Mouse (Mus musculus) limb, embryonic 14.5 days (tissue): ENCODE data around the gene Rd3l. TPM values are rescaled to one million over a fixed set of nuclear protein-coding genes. Genes with fewer than 3 reads are reported as not detected.
A peak's percentile ranks its signal among the peaks of the same experiment; 100 is the strongest.

Source experiments
- ATAC-seq: fragments of 200-750 bp; cut with Nextera tagmentation; 2 replicates; pipeline ENCODE4 v1.8.0; 2017; ENCODE audit warnings: low read depth, moderate number of reproducible peaks, moderate TSS enrichment; ENCODE audit not compliant: low FRiP score
- DNase-seq: peaks from one replicate; pipeline ENCODE4 v3.0.0-alpha.2; 2015; ENCODE audit warnings: low spot score
- H3K27ac ChIP-seq: fragments of 300-500 bp; sonication (generic); replicated peaks from 2 replicates; pipeline ENCODE4 v1.5.1; 2014; ENCODE audit warnings: low read depth, mild to moderate bottlenecking, low read length, moderate library complexity, mixed read lengths
- H3K27me3 ChIP-seq: fragments of 300-500 bp; sonication (generic); 2 replicates; pipeline ENCODE4 v1.6.1; 2014; ENCODE audit warnings: low read length, mixed read lengths; ENCODE audit not compliant: control insufficient read depth, insufficient read depth
- H3K36me3 ChIP-seq: fragments of 300-500 bp; sonication (generic); 2 replicates; pipeline ENCODE4 v1.6.1; 2014; ENCODE audit warnings: mild to moderate bottlenecking, low read length, moderate library complexity, mixed read lengths; ENCODE audit not compliant: control insufficient read depth, insufficient read depth
- H3K4me1 ChIP-seq: fragments of 300-500 bp; sonication (generic); 2 replicates; pipeline ENCODE4 v1.6.1; 2014; ENCODE audit warnings: antibody characterized with exemption, low read length, mixed read lengths; ENCODE audit not compliant: control insufficient read depth, insufficient read depth
- H3K4me2 ChIP-seq: fragments of 300-500 bp; sonication (generic); replicated peaks from 2 replicates; pipeline ENCODE4 v1.6.1; 2014; ENCODE audit warnings: low read depth, mild to moderate bottlenecking, low read length, moderate library complexity; ENCODE audit not compliant: severe bottlenecking
- H3K4me3 ChIP-seq: fragments of 300-500 bp; sonication (generic); replicated peaks from 2 replicates; pipeline ENCODE4 v1.5.1; 2014; ENCODE audit warnings: low read length
- H3K9ac ChIP-seq: fragments of 300-500 bp; sonication (generic); 2 replicates; pipeline ENCODE4 v1.6.1; 2014; ENCODE audit warnings: mild to moderate bottlenecking, low read depth, low read length, moderate library complexity; ENCODE audit not compliant: severe bottlenecking
- H3K9me3 ChIP-seq: fragments of 300-500 bp; sonication (generic); 2 replicates; pipeline ENCODE4 v1.6.1; 2016; ENCODE audit warnings: low read length; ENCODE audit not compliant: control insufficient read depth
- POLR2A ChIP-seq: fragments of 200-500 bp; IDR thresholded peaks from 2 replicates; pipeline ENCODE4 v1.8.0; 2012; ENCODE audit warnings: inconsistent platforms, mild to moderate bottlenecking, moderate library complexity, borderline replicate concordance; ENCODE audit not compliant: insufficient read depth, insufficient read length; ENCODE audit errors: extremely low read depth
- WGBS: fragments of 180-500 bp; shearing (Covaris S2); extraction: QIAGEN DNeasy Blood & Tissue Kit; methylation state at CpG from one replicate; pipeline ENCODE4 v1.1.7; 2014; 5-methylcytosine and 5-hydroxymethylcytosine counted together
- polyA plus RNA-seq, 2 experiments: library from polyadenylated mRNA; depleted of rRNA in 1 of 2; stranded (reverse) in 1 of 2; unstranded in 1 of 2; fragments of >200 nt; fragmentation: Nextera tagmentation in 1 of 2; extraction: Ambion mirVana in 1 of 2; gene quantifications; 2 replicates each; pipeline versions ENCODE4 v1.2.1 to v1.2.3; 2012 to 2014

Rd3l gene
- polyA plus RNA-seq, 2 experiments = not detected

GRCm38 (mm10) chr12:111943421-111944064 is 37.6 kb downstream of the Rd3l start:
- 69% methylated on average over 10 of the region's 10 CpGs for WGBS
- no peak for DNase-seq
- peaks cover 28% of the 10 kb centered on the region for H3K4me1 ChIP-seq
- H3K27me3 ChIP-seq = no peaks in the 10 kb centered on the region
- no peak overlapping the region for H3K4me3 ChIP-seq
- TF ChIP-seq POLR2A = no peak
- no peaks in the 10 kb centered on the region for H3K36me3 ChIP-seq
- no peak overlapping the region for H3K4me2 ChIP-seq
- H3K9ac ChIP-seq = no peak overlapping the region
- H3K27ac ChIP-seq = no peak overlapping the region
- H3K9me3 ChIP-seq = no peaks in the 10 kb centered on the region
- ATAC-seq = no peak

- H3K36me3 ChIP-seq = no peaks in the 10 kb centered on the region
- ATAC-seq = peak; percentile 89
Measured at GRCm38 (mm10) chr12:111938623-111939177, 42.4 kb downstream of the Rd3l start.

GRCm38 (mm10) chr12:111936706-111937550 is 44.2 kb downstream of the Rd3l start:
- ATAC-seq (no peak), DNase-seq (peak; percentile 54)
- 43% methylated on average over 24 of the region's 24 CpGs for WGBS
- H3K36me3 ChIP-seq = no peaks in the 10 kb centered on the region
- H3K9me3 ChIP-seq = no peaks in the 10 kb centered on the region
- H3K4me3 ChIP-seq = no peak overlapping the region
- peaks cover 55% of the 10 kb centered on the region for H3K4me1 ChIP-seq
- H3K4me2 ChIP-seq = peak overlapping the region; percentile 18; the same call in 1 of the 2 replicates
- TF ChIP-seq POLR2A = no peak
- H3K27me3 ChIP-seq = no peaks in the 10 kb centered on the region
- H3K9ac ChIP-seq = no peak overlapping the region
- H3K27ac ChIP-seq = peak overlapping the region; percentile 88

More at GRCm38 (mm10) chr12:111938623-111939177, 42.4 kb downstream of the Rd3l start:
- no peak overlapping the region for H3K9ac ChIP-seq
- H3K4me1 ChIP-seq = peaks cover 44% of the 10 kb centered on the region
- peak; percentile 77 for DNase-seq
- no peak overlapping the region for H3K4me2 ChIP-seq
- WGBS = 6% methylated on average over 1 of the region's 1 CpGs
- H3K27me3 ChIP-seq = no peaks in the 10 kb centered on the region
- no peak for TF ChIP-seq POLR2A
- H3K27ac ChIP-seq = peak overlapping the region; percentile 88
- no peaks in the 10 kb centered on the region for H3K9me3 ChIP-seq
- H3K4me3 ChIP-seq = no peak overlapping the region

- TF ChIP-seq POLR2A = no peak
- WGBS = 76% methylated on average over 2 of the region's 2 CpGs
- H3K27ac ChIP-seq = no peak overlapping the region
- DNase-seq = no peak
- ATAC-seq = no peak
- H3K27me3 ChIP-seq = no peaks in the 10 kb centered on the region
- no peak overlapping the region for H3K4me3 ChIP-seq
- no peaks in the 10 kb centered on the region for H3K36me3 ChIP-seq
- H3K4me2 ChIP-seq = no peak overlapping the region
- H3K4me1 ChIP-seq = peaks cover 44% of the 10 kb centered on the region
- no peak overlapping the region for H3K9ac ChIP-seq
- H3K9me3 ChIP-seq = no peaks in the 10 kb centered on the region
Measured at GRCm38 (mm10) chr12:111933971-111934370, 47.1 kb downstream of the Rd3l start.

GRCm38 (mm10) chr12:111933032-111933704 is 47.9 kb downstream of the Rd3l start:
- Histone ChIP-seq H3K4me1 (peaks cover 36% of the 10 kb centered on the region), H3K9ac (no peak overlapping the region), H3K27ac (no peak overlapping the region), H3K36me3 (no peaks in the 10 kb centered on the region), H3K4me3 (no peak overlapping the region), H3K4me2 (no peak overlapping the region), H3K9me3 (no peaks in the 10 kb centered on the region), H3K27me3 (no peaks in the 10 kb centered on the region)
- ATAC-seq (no peak), DNase-seq (peak; percentile 18)
- 55% methylated on average over 9 of the region's 11 CpGs for WGBS
- no peak for TF ChIP-seq POLR2A
